Mouse (Mus musculus) left cerebral cortex, adult 9 months (tissue): Measurements from ENCODE around the gene Acap1.
A peak's percentile ranks its signal among the peaks of the same experiment; 100 is the strongest.
"Not testable (repeated sequence)": the region's sequence is repeated elsewhere in the genome, so short reads cannot be mapped to it uniquely, and the experiment has no call there.

Experiments
- DNase-seq, 2 experiments: peaks; one replicate each; pipeline ENCODE4 v3.0.0; 2022; ENCODE audit warnings: low spot score in 2 of 2

Acap1 gene

DNA sequence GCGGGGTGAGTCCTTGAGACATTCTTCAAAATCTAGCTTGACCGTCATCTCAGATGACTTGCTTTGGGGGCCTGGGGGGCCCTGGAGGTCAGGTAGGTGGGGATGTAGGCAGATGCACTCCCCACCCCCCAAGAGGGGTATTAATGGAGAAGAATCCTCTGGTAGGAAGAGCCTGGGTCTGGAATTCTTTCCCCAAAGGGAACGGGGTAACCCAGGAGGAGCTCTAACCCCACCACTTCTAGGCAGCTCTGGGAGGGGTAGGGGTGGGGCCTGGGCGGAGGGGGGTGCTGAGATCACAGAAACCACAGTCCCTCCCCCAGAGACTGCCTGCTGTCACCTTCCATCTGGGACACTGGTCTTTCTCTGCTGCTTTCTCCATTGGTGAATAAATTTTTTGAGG lies at the start of gene Acap1:
Acap1 (minus strand) TSS at position 249 of the 400 bp plus-strand sequence.
- no peak for DNase-seq

DNA sequence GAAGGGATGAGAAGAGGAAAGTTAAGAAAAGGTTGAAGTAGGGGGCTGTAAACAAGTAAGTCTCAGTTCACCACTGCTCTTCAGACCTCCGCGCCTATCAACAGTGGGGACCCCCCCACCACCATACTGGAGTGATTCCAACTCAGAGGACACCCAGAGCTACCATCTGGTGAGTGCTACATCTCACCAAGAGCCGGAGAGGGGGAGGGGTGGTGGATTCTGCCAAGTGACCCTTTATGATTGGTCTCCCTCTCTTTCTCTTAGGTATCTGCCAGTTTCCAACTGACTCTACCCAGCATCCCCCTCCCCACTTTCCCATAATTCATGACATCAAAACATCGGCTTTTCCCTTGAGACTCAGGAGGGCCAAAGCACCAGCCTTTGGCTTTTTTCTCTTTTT lies 45.6 kb upstream of the Acap1 start:
- DNase-seq = no peak

DNA sequence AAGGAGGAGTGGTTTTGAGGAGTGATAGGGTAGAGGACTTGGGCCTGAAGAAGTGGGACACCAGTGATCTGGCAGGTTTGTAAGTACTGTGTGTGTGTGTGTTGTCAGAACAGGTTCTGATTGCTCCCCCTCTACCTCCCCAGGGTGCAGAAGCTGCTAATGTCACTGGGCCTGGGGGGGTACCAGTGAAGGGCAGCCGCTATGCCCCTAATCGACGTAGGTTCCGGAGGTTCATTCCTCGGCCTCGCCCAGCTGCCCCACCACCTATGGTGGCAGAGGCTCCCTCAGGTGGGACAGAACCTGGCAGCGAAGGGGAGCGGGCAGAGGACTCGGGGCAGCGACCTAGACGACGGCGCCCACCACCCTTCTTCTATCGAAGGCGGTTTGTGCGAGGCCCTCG lies 44.4 kb upstream of the Acap1 start:
- no peak for DNase-seq

DNA sequence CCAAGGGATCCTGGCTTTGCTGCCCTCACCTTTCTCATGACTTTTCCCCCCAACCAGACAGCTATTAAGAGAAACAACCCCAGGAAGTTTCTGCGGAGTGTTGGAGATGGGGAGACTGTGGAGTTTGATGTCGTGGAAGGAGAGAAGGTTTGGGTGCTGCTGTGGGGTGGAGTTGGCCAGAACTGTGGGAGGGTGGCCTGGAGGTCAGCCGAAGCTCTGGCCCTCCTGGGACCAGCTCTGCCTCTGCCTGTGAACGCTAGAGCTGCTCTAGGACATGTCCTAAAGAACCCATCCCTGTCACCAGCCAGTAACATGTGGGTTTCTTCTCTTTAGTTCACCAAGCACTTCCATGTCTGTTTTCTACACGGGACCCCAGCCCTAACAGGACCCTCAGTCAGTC lies 43.8 kb upstream of the Acap1 start:
- DNase-seq = no peak

DNA sequence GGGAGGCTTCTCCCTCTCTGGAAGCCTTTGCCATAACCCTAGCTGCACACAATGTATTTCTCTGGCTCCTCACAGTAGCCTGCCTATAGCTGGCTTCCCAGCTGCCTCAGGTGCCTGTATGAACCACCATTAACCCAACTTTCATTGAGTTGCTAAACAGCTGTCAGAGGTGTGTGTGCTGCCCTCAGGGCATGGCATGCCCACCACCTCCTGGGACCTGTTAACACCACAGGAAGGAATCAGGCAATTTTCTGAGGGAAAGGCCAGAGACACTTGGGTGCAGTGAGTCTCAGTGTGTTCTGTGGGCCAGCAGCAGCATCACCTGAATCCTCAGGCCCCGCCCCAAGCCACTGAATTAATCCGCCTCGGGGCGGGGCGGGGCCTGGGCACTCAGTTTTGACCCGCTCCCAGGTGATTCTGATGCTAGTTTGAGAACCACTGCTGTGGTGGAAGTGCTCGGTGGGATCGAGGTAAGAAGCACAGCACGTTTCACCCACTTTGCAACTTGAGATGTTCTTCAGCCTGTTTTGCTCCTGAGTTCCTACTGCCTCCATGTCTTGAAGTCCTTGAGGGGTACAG lies 43.2 kb upstream of the Acap1 start:
- DNase-seq = no peak

DNA sequence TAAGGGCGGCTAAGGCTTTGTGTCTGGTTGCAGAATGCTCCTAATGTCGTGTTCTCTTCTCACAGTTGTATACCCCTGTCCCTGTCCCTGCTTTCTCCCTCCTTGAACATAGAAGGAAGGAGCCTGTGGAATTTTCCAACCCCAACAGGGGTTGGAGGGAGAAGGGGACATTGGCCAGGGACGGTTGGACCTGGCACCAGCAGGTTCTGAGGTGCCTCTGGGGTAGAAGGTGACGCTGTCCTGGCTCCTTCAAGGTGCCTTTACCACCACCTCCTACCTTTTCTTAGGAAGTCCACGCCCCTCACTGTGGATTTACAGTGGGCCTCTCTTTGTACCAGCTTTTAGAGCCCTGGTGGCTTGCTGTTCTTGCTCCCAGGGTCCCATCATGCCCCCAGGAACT lies 42.5 kb upstream of the Acap1 start:
- no peak for DNase-seq

DNA sequence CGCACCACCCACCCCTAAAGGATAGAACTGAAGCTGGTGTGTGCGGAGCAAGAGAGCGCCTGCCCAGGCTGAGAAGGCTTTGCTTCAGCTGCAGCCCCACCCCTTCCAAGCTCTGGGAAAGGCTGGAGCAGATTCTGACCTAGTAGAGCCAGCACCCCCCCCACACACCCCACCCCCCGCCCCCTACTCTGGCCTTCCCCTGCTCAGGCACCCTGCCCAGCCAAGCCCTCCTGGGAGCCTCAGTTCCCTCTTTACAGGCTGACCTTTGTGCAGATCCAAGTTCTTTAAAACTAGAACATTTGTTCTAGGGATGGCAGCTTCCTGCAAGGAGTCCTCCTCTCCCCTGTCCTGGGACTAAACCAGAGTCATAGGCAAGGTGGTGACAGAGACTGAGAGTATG lies 42.0 kb upstream of the Acap1 start:
- DNase-seq = no peak

DNA sequence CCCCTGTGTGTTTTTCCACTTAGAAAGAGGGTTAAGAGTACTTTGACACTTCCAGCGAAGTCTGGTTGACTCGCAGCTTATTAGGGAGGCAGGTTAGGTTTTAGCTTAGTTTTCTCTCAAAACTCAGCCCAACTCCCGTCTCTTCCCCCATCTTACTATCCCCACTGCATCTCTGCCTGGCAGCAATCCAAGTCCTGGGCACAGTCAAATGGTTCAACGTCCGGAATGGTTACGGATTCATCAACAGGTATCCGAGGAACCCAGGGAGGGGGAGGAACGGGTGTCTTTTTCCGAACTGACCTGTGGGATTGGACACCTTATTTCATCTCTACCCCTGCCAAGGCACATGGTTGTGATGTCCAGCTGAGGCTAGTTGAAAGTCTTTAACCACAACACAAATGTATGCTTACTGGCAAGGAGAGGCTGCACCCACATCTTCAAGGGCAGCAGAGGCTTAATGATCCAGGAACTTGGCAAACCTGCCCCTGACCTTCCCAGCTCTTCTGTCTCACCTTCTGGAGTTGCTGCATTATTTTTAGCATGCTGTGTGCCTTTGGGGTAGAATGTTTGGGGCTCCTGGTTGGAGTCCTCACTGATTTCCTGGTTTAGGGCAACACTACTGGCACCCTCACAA lies 41.5 kb upstream of the Acap1 start:
- no peak for DNase-seq

DNA sequence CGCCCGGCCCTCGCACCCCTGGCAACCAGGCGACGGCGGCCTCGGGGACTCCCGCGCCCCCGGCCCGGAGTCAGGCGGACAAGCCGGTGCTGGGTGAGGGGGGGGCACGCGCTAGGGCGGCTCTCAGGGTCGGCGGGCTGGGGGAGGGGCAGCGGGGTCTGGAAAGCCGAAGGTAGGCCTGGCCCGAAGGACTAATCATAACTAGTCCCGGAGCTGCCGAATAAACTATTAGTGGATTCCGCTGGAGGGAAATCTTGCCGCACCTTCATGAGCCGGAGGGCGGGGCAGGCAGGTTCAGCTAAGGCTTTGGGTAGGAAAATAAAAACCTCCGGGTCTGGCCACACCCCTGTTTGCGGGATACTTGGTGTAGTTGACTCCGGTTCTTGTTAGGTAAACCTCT lies 40.8 kb upstream of the Acap1 start:
- no peak for DNase-seq

DNA sequence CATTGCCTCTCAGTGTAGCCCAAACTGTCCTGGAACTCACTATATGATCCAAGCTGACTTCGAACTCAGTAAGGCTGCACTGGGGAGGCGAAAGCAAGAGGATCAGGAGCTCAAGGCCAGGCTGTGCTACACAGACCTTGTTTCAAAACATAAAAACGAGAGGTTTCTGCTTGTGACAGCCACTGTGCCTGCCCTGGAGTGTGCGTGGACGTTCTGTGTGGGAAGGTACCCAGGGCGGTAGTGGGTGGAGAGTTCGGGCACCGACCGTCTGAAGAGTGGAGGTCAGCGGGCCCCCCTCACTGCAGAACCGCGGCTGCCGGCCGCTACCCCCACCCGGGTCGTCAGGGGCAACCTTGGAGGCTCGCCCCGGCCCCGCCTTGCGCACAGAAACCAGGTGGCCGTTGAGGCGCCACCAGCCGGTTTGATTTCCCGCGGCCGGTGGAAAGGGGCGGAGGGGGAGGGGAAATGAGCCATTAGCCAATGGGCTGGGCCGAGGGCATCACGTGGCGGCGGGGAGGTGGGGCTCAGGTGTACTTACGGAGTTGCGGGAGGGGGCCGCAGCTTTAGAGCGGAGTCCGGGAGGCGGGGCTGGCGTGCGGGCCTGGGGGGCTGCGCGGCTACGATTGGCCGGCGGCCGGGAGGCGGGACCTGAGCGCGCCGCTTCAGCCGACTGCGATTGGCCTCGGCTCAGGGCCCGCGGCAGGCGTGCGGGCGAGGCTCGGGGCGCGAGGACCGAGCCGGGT lies 40.0 kb upstream of the Acap1 start, which contains the start of gene Ybx2:
Ybx2 (plus strand) TSS at position 660 of the 743 bp plus-strand sequence.
- DNase-seq = peak; percentile 69 to 87

DNA sequence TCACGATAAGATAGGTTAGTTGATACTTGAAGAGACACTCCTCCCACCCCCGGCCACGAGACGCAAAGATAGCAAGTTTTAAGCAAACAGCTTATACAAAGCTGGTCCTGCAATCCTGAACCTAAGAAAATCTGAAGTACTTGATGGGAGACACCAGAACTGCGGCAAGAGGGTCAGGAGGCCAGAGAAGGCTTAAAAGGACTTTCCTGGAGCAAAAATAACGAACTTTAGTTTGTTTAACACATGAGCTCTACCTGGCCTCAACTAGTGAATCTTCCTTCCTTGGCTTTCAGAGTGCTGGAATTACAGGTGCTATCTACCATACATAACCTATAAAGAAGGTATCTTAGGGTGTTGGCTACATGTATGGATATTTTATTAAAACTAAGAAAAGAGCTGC lies 39.3 kb upstream of the Acap1 start:
- no peak for DNase-seq

DNA sequence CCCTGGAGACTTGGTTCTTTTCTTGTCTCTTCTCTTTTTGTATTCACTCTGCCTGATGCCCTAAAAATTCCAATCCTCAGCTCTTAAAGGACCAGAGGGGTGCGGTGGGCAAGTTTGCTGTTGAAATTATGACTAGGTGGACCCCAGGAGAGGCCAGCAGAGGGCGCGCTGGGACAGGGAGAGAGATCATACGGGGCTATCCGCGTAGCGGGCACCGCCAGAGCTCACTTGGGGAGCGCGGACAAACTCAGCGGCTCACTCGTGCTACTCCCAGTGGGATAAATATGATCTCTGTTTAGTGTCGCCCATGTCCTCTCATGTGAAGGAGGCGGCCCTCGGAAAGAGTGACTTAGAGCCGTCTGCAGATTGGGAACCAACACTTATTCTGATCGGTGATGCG lies 38.8 kb upstream of the Acap1 start:
- DNase-seq = peak in 1 of 2 experiments; percentile 91

DNA sequence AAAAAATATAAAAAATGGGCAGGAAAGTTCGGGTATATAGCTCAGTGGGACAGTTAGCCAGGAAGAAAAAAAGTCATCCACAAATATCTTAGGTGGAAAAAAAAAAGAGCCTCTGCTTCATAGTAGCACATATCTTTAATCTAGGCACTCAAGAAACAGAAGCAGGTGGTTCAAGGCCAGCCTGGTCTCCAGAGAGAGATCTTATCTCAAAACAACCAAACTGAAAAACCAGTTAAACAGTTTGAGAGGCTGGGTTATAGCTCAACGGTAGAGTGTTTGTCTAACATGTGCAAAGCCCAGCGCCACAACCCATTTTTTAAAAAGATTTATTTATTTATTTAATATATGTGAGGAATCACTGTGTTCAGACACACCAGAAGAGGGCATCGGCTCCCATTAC lies 37.7 kb upstream of the Acap1 start:
- DNase-seq = no peak

DNA sequence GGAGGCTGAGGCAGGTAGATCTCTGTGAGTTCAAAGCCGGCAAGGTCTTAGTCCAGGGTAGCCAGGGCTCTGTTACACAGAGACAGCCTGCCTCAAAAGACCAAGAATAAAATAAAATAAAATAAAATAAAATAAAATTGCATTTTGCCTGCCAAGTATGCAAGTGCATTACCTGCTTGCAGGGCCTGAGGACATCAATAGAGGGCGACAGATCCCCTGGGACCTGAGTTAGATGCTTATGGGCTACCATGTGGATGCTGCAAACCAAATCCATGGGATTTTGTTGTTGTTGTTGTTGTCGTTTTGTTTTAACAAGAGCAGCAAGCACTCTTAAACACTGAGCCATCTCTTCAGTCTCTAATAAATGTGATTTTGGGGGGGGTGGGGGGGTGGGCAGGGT lies 36.9 kb upstream of the Acap1 start:
- DNase-seq = no peak

DNA sequence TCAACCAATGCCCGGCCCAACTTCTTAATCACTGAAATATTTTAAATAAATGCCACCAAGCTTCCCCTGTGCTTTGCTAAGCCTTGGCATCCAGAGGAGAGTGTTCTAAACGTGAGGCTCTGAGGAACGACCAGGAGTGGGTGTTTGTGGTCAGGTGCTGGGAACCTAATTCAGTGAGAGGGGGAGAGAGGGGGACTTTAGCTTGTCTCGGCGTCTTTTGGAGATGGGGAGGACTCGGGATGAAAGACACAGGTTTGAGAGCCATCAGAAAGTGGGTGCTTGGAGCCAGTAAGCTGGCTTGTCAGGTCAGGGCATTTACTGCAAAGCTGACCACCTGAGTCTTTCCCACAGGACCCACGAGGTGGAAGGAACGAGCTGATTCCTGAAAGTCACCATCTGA lies 36.4 kb upstream of the Acap1 start:
- no peak for DNase-seq

DNA sequence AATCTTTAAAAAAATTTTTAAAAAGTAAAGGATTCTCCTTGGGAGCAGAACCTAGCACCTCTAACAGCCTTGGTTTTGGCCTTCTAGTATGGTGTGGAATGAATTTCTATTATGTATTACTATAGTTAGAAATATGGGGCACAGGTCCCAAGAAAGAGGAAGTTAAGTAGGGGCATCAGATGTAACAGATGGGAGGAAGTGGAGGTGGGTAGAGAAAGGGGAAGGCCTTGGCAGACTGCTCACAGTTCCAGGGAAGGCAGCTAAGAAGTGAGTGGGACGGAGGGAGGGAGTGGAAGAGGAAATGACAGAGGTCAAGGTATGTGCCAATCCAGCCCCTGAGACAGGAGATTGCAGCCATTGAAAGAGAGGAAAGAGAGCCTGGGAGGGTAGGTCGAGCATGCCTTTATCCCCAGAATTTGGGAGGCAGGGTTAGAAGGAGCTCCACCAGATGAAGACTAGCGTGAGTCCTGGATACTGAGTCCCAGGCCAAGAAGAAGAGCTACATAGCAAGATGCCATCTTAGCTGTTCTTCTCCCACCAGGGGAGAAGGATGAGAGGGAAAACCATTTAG lies 35.7 kb upstream of the Acap1 start:
- DNase-seq = no peak

DNA sequence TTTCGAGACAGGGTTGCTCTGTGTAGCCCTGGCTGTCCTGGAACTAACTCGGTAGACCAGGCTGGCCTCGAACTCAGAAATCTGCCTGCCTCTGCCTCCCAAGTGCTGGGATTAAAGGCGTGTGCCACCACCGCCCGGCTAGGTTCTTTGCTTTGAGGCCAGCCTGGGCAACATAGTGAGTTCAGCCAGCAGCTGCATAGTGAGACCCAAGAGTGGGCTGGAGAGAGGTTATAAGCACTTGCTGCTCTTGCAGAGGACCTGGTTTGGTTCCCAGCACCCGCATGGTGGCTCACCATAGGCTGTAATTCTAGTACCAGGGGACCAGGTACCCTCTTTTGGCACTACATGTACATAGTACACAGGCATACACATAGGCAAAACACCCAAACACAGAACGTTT lies 34.8 kb upstream of the Acap1 start:
- DNase-seq = not testable (repeated sequence)

DNA sequence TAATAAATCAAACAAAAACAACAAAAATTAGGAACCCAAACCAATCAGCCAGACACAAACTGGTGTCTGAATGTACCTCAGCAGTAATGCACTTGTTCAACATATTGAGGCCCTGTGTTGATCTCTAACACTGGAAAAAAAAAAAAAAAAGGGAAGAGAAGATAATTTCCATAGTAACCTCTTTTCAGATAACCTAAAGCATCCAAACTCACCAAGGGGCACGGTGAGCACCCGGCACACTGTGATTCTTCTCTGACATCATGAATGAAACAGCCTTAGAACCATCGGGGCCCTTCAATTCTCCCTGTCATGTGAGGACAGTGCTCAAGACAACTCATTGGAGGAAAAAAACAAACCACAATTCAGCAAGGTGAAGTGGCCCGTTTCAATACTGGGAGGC lies 34.4 kb upstream of the Acap1 start:
- DNase-seq = no peak

DNA sequence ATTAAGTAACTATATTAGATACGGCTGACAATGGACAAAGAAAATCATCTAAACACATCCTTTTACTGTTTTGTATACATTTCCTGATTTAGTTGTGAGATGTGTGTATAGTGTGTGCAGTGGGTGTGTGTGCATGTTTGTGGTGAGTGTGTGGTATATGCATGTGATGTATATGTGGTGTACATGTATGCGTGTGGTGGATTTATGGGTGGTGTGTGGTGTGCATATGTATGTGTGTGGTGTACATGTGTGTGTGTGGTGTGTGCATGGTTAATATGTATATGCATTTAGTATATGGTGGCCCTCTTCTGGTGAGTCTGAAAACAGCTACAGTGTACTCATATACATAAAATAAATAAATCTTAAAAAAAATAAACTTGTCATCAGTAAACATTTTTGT lies 32.2 kb upstream of the Acap1 start:
- DNase-seq = no peak

DNA sequence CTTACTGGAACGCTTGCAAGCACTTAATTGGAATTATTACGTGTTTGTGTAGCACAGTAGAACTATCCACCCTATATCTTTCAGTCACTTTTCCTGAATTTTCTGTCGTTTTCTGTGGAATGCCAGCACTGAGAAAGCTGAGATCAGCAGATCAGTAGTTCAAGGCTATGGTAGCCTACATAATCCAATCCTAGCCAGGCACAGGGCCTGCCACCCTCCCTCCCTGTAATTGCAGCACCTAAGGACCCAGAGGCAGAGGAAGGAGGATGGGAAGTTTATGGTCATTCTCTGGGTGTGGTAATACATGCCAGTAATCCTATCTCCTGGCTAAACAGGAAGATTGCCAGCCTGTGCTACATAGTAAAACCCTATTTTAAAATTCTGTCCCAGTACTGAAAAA lies 27.5 kb upstream of the Acap1 start:
- DNase-seq = no peak

DNA sequence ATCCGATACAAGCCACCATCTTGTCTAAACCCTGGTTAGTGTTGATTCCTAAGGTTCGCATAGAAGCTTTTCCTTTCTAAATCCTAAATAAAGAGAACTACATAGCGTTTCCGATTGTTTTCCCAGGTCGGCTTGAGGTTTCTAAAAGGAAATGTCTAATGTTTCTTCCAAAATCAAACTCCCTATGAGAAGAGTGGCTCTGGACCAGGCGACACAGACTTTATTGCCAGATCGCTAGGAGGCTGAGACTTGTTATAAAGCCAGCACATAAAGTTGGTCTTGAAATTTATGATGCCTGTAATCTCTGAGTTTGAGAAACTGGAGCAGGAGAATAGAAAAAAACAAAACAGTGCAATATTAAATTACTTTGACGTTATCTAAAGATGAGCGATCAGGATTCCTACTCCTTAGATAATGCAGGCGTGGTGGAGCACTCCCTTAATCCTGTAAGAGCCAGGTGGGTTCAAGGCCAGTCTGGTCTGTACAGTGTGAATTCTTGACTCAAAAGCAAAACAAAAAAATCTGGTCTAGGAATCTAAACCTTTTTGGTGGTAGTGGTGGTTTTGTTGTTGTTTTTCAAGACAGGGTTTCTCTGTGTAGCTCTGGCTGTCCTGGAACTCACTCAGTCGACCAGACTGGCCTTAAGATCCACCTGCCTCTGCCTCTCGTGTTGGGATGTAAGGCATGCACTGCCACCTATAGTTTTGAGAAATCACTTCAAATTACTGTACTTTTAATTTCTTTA lies 26.8 kb upstream of the Acap1 start:
- DNase-seq = no peak
